Mouse (Mus musculus) thymus, postnatal 4 days (tissue): ENCODE results near the gene Zfp36l1.
A peak's percentile ranks its signal among the peaks of the same experiment; 100 is the strongest.

Experiments
- DNase-seq: peaks from one replicate; pipeline ENCODE4 v3.0.0; 2021

Gene Zfp36l1

GRCm38 (mm10) chr12:80112852-80113551 is at the start of gene Zfp36l1:
Gene Zfp36l1 (minus strand): TSS chr12:80113013.
- peak; percentile 96 for DNase-seq

GRCm38 (mm10) chr12:80162448-80162847 is 49.6 kb upstream of the Zfp36l1 start:
- no peak for DNase-seq

GRCm38 (mm10) chr12:80157675-80158074 is 44.9 kb upstream of the Zfp36l1 start:
- no peak for DNase-seq

GRCm38 (mm10) chr12:80153687-80154326 is 41.0 kb upstream of the Zfp36l1 start:
- peak; percentile 76 for DNase-seq

GRCm38 (mm10) chr12:80153078-80153477 is 40.3 kb upstream of the Zfp36l1 start:
- DNase-seq, result no peak

- DNase-seq, result peak; percentile 47
These were observed 39.0 kb upstream of the Zfp36l1 start for GRCm38 (mm10) chr12:80151821-80152220.

- peak; percentile 72 for DNase-seq
These were observed 37.8 kb upstream of the Zfp36l1 start for GRCm38 (mm10) chr12:80150624-80151023.

- DNase-seq, result no peak
These were observed 34.9 kb upstream of the Zfp36l1 start for GRCm38 (mm10) chr12:80147563-80148214.

GRCm38 (mm10) chr12:80146227-80147223 is 33.7 kb upstream of the Zfp36l1 start:
- DNase-seq, result peak; percentile 82

- DNase-seq, result no peak
These were observed 32.6 kb upstream of the Zfp36l1 start for GRCm38 (mm10) chr12:80145365-80145764.

GRCm38 (mm10) chr12:80144846-80145245 is 32.0 kb upstream of the Zfp36l1 start:
- DNase-seq, result no peak

- peak; percentile 83 for DNase-seq
These were observed 28.7 kb upstream of the Zfp36l1 start for GRCm38 (mm10) chr12:80141470-80141869.

GRCm38 (mm10) chr12:80141011-80141410 is 28.2 kb upstream of the Zfp36l1 start:
- no peak for DNase-seq

- DNase-seq, result no peak
These were observed 24.9 kb upstream of the Zfp36l1 start for GRCm38 (mm10) chr12:80137744-80138143.

- DNase-seq, result no peak
These were observed 24.4 kb upstream of the Zfp36l1 start for GRCm38 (mm10) chr12:80137246-80137645.

GRCm38 (mm10) chr12:80136264-80136930 is 23.6 kb upstream of the Zfp36l1 start:
- DNase-seq, result no peak

GRCm38 (mm10) chr12:80135173-80135572 is 22.4 kb upstream of the Zfp36l1 start:
- no peak for DNase-seq

GRCm38 (mm10) chr12:80133011-80133545 is 20.3 kb upstream of the Zfp36l1 start:
- no peak for DNase-seq

GRCm38 (mm10) chr12:80132250-80133003 is 19.6 kb upstream of the Zfp36l1 start:
- peak; percentile 85 for DNase-seq

- peak; percentile 37 for DNase-seq
These were observed 18.8 kb upstream of the Zfp36l1 start for GRCm38 (mm10) chr12:80131359-80132249.
